Mouse (Mus musculus): ENCODE data around the gene Pnma3. TPM values are rescaled to one million over a fixed set of nuclear protein-coding genes. Genes with fewer than 3 reads are reported as not detected.
"Not testable (repeated sequence)": the region's sequence is repeated elsewhere in the genome, so short reads cannot be mapped to it uniquely, and the experiment has no call there.

Gene Pnma3
- 15.9 and 20.8 TPM in 2 replicates for polyA plus RNA-seq (2012; rRNA removed)

DNA sequence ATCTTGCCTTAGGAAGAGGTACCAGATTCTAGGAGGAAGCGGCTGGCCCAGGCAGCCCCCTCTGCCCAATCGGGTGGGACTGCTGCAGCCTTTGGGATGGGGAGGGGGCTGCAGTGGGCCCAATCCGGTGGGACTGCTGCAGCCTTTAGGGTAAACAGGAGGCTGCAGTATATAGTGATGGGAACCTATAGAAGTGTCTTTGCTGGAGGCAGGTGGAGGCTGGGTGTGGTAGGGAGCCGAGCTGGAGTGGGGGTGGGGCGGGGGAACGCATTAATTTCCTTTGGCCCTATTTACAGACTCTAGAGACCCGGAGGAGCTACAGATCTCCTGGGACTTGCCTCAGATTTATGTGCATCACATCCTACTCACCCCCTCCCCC lies at the start of gene Pnma3:
Gene Pnma3 (plus strand): TSS at position 373 of the 379 bp plus-strand sequence.
- Histone ChIP-seq H3K27ac (ENCODE audit: insufficient read depth, low read length) (peak within 1 kb of the TSS; percentile 56; the same call in 1 of the 2 replicates), H3K4me1 (ENCODE audit: control insufficient read depth, insufficient read depth, low read length) (no peaks in the 10 kb centered on the region), H3K4me3 (ENCODE audit: insufficient read depth, low read length) (peak within 1 kb of the TSS; percentile 60)
- no peak for TF ChIP-seq POLR2A (IDR thresholded peaks at IDR 0.05; ENCODE audit: extremely low read depth, insufficient read depth, low read length)
- no peak for TF ChIP-seq CTCF (IDR thresholded peaks at IDR 0.05; ENCODE audit: extremely low read depth, insufficient read depth, low read length)

DNA sequence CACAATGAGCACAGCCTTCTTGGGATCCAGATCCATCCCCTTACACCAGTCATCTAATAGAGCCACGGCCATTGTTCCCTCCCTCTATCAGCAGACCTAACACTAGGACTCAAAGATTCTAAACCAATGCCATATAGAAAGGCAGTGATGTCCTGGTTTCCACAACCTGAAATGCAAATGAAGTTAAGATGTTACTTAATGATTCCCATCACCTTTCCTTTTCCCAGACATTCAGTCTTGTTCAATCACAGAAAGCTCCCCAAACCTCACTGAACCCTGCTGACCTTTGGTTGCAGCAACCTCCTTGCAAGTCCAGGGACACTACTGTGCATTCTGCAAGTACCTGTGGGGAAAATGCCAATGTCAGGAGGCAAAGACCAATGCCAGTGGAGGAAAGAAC lies 27.6 kb upstream of the Pnma3 start, which contains the start of gene Pnma5:
Gene Pnma5 (minus strand): TSS at position 101 of the 400 bp plus-strand sequence.
- Histone ChIP-seq H3K4me3 (ENCODE audit: insufficient read depth, low read length) (no peak within 1 kb of the TSS), H3K27ac (ENCODE audit: insufficient read depth, low read length) (no peak within 1 kb of the TSS), H3K4me1 (ENCODE audit: control insufficient read depth, insufficient read depth, low read length) (no peaks in the 10 kb centered on the region)
- TF ChIP-seq CTCF (IDR thresholded peaks at IDR 0.05; ENCODE audit: extremely low read depth, insufficient read depth, low read length) (no peak), POLR2A (IDR thresholded peaks at IDR 0.05; ENCODE audit: extremely low read depth, insufficient read depth, low read length) (no peak)

DNA sequence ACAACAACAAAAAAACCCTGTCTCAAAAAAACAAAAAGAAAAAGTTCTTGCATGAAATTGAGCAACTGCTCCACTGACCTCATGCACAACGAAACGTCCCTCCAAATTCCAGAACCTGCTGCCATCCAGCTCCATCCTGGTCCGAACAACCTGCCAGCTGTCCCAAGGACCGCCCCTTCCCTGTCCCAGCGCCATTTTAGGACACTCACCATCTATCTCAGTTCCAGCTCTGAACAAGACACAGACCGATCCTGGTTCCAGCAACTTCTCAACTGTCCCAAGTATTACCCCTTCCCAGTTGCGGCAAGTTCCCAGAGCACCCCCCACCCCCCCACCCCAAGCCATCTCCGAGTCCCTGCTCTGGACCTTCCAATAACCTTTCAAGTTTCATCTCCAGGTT lies 25.8 kb upstream of the Pnma3 start:
- H3K27ac ChIP-seq (ENCODE audit: insufficient read depth, low read length) = no peak overlapping the region
- H3K4me3 ChIP-seq (ENCODE audit: insufficient read depth, low read length) = no peak overlapping the region
- no peak for TF ChIP-seq CTCF (IDR thresholded peaks at IDR 0.05; ENCODE audit: extremely low read depth, insufficient read depth, low read length)
- TF ChIP-seq POLR2A (IDR thresholded peaks at IDR 0.05; ENCODE audit: extremely low read depth, insufficient read depth, low read length) = no peak
- no peaks in the 10 kb centered on the region for H3K4me1 ChIP-seq (ENCODE audit: control insufficient read depth, insufficient read depth, low read length)

DNA sequence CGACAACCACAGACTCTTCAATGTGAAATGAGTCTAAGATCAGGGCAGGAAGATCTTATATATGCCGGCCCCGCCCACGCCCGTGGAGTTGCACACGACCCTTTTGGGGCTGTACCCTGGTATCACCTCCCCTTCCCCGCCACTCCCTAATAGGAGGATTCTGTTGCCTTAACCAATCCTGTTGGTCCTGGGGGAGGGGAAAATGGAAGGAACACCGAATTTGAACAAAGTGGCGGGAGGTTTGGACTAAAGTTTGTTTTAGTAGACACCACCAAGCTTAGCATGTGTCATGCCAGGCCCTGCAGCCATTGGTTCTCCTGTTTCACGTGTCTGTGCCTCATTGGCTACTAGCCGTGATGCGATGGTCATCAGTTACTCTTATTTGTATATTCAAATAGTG lies 24.9 kb upstream of the Pnma3 start:
- Histone ChIP-seq H3K4me1 (ENCODE audit: control insufficient read depth, insufficient read depth, low read length) (no peaks in the 10 kb centered on the region), H3K4me3 (ENCODE audit: insufficient read depth, low read length) (no peak overlapping the region), H3K27ac (ENCODE audit: insufficient read depth, low read length) (no peak overlapping the region)
- no peak for TF ChIP-seq CTCF (IDR thresholded peaks at IDR 0.05; ENCODE audit: extremely low read depth, insufficient read depth, low read length)
- TF ChIP-seq POLR2A (IDR thresholded peaks at IDR 0.05; ENCODE audit: extremely low read depth, insufficient read depth, low read length) = no peak

DNA sequence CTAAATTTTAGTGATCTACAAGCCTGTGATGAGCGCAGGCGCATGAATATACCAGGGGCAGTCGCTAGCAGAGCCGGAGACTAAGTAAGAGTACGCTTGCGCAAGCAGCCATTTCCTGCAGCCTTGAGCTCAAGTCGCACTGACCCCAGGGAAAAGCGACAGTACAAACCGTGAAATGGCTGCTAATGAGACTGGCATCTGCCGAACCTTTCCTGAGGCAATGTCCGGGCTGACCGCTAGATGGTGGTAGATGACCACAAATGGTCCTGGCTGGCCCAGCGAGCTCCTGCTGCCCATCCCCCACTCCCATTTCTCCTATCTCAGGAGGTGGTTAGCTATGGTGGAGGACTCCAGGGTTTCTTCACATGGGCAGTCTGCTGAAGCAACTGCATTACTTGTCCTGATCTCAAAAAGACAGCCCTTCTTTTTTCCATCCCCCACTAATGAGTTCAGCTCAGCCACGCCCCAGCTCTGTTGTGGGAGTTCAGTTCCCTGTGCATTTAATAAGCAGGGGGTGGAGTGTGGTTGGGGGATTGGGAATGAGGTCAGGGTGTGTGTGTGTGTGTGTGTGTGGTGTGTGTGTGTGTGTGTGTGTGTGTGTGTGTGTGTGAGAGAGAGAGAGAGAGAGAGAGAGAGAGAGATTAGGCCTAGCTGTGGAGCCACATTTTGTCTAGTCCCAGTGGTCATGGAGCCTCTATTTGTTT lies 10.6 kb upstream of the Pnma3 start:
- H3K27ac ChIP-seq (ENCODE audit: insufficient read depth, low read length) = no peak overlapping the region
- H3K4me1 ChIP-seq (ENCODE audit: control insufficient read depth, insufficient read depth, low read length) = no peaks in the 10 kb centered on the region
- TF ChIP-seq POLR2A (IDR thresholded peaks at IDR 0.05; ENCODE audit: extremely low read depth, insufficient read depth, low read length) = peak; percentile 15; the same call in 1 of the 2 replicates
- TF ChIP-seq CTCF (IDR thresholded peaks at IDR 0.05; ENCODE audit: extremely low read depth, insufficient read depth, low read length) = peak; percentile 90
- H3K4me3 ChIP-seq (ENCODE audit: insufficient read depth, low read length) = no peak overlapping the region

DNA sequence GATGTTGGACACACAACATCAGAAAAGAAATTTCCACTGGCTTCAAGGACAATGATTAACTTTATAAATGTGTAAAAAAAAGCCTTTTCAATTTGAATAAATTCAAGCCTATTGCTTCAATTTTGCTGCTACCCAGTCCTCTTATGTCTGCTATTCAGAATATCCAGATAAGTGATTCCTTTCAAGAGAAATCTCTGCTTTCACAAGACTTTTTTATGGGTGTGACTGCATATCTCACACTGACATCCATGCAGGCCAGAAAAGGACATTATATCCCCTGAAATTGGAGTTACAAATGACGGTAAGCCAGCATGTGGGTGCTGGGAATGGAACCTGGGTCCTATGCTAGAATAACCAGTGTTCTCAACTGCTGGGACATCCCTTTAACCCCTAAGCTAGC lies 3.1 kb upstream of the Pnma3 start:
- TF ChIP-seq POLR2A (IDR thresholded peaks at IDR 0.05; ENCODE audit: extremely low read depth, insufficient read depth, low read length) (no peak), CTCF (IDR thresholded peaks at IDR 0.05; ENCODE audit: extremely low read depth, insufficient read depth, low read length) (no peak)

DNA sequence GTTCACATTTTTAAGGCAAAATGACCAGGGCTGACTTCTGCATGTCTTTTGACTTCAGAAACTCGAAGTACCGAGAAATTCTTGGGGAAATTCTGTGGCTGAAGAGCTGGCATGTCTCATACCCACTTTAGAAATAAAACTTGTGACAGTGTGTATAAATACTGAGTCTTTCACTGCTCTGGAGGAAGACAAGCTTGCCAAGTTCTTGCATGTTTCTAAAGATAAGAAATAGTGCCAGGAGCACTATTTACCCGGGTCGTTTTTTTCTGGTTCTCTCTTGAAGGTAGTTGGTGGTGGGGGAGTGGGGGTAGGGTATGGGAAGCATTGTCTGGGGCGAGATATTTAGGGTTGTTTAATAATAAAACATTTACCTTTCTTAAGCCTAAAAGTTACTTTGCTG lies 2.3 kb upstream of the Pnma3 start:
- Histone ChIP-seq H3K4me3 (ENCODE audit: insufficient read depth, low read length) (no peak overlapping the region), H3K27ac (ENCODE audit: insufficient read depth, low read length) (no peak overlapping the region), H3K4me1 (ENCODE audit: control insufficient read depth, insufficient read depth, low read length) (no peaks in the 10 kb centered on the region)
- no peak for TF ChIP-seq CTCF (IDR thresholded peaks at IDR 0.05; ENCODE audit: extremely low read depth, insufficient read depth, low read length)
- no peak for TF ChIP-seq POLR2A (IDR thresholded peaks at IDR 0.05; ENCODE audit: extremely low read depth, insufficient read depth, low read length)

More for the DNA sequence above, 3.1 kb upstream of the Pnma3 start:
- Histone ChIP-seq H3K4me1 (ENCODE audit: control insufficient read depth, insufficient read depth, low read length) (no peaks in the 10 kb centered on the region), H3K4me3 (ENCODE audit: insufficient read depth, low read length) (no peak overlapping the region), H3K27ac (ENCODE audit: insufficient read depth, low read length) (no peak overlapping the region)

DNA sequence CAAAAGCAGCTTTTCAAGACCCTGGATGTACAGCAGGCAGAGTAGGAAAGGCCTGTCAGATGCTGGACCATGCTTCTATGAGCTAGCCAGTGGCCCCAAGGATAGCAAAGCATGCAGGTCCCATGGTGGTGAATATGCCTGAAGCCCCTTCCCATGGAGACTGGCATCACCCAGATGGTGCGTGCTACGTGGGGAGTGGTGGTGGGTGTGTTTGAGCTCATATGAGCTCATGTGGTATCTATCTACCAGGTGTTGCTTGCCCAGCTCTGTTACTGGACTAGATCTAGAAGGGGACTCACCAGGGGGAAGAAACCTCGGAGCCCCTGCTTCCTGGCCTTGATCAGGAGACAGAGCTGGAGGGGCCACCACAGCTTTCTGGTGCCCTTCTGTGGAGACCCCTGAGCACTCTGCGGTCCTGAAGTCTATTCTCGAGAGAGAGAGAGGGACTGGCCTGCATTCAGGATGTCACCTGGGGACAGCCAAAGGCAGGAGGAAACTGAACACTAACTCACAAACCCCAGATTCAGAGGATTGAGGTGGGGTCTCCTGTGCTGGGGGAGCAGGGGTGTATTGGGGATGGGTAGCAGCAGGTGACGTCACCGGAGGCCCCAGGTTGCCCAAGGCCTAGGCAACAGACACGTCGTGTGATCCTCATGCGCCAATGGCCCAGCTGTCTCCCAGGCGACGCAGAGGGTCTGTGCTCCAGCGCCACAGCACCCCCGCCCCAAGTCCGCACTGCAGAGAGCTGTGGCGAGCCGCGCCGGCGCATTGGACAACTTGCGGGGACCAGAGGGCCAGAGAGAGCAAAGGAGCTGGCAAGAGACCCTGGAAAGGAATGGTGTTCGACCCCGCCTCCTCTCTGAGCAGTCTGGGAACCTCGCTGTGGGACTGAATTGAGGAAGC lies 824 bp upstream of the Pnma3 start:
- no peak for TF ChIP-seq POLR2A (IDR thresholded peaks at IDR 0.05; ENCODE audit: extremely low read depth, insufficient read depth, low read length)
- no peak for TF ChIP-seq CTCF (IDR thresholded peaks at IDR 0.05; ENCODE audit: extremely low read depth, insufficient read depth, low read length)
- no peaks in the 10 kb centered on the region for H3K4me1 ChIP-seq (ENCODE audit: control insufficient read depth, insufficient read depth, low read length)
- peak overlapping the region; percentile 60 for H3K4me3 ChIP-seq (ENCODE audit: insufficient read depth, low read length)
- peak overlapping the region; percentile 56; the same call in 1 of the 2 replicates for H3K27ac ChIP-seq (ENCODE audit: insufficient read depth, low read length)

DNA sequence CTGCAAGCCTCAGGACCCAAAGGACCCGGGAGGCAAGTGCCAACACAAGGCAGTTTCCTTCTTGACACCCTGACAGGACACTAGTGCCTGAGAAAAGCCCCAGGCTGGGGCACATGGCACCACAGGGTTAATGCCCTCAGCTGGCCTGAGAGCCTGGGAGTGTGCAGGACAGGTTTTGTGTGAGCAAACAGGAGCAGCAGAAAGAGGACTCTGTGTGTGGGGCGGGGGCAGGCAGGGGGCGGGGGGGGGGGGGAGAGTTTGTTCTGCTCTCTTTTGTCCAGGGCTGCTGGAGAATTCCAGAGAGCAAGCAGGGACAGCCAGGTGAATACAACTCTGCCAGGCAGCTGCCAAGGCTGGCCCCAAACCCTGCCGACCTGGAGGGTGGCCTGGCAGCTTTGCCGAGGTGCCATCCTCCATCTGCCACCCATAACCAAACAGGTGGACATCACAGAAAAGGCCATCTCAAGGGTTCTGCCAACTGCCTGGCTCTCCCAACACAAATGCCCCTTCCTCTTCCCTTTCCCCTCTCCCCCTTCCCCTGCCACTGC lies 2.3 kb downstream of the Pnma3 start:
- H3K27ac ChIP-seq (ENCODE audit: insufficient read depth, low read length); H3K4me3 ChIP-seq (ENCODE audit: insufficient read depth, low read length); H3K4me1 ChIP-seq (ENCODE audit: control insufficient read depth, insufficient read depth, low read length): not testable (repeated sequence)

DNA sequence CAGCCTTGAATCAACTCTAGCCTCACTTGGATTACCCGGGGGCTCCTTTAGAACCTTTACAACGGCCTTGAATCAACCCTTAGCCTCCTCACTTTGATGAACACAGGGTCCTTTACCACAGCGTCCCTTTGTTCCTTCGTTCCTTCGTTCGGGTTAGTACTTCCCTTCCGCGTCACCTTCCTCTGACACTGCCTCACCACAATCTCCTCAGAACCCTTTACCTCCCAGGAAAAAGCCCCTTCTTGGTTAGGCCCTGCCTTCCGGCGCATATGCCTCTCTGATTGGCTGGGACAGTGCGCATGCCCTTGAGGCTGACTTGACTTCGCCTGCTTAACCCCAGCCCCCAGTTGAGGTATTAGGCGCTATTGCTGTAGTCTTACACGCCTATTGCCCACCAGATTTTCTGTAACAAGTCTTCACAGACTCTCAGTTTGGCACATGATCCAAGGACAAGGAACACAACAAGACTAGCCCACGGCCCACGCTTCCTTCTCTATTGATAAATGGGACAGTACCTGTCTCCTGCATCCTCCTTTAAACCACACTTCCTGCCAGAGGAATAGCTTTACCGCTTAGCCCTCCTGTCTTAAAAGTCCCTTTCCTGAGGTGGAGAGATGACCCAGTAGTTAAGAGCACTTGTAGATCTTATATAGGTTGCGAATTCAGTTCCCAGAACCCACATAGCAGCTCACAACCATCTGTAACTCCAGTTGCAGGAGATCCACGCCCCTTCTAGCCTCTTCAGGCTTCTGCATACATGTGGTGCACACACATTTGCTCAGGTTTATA lies 17.9 kb downstream of the Pnma3 start, which contains the start of gene Xlr4a:
Gene Xlr4a (minus strand): TSS at position 212 of the 789 bp plus-strand sequence.
- not testable (repeated sequence) for H3K4me1 ChIP-seq (ENCODE audit: control insufficient read depth, insufficient read depth, low read length); H3K27ac ChIP-seq (ENCODE audit: insufficient read depth, low read length); H3K4me3 ChIP-seq (ENCODE audit: insufficient read depth, low read length)

DNA sequence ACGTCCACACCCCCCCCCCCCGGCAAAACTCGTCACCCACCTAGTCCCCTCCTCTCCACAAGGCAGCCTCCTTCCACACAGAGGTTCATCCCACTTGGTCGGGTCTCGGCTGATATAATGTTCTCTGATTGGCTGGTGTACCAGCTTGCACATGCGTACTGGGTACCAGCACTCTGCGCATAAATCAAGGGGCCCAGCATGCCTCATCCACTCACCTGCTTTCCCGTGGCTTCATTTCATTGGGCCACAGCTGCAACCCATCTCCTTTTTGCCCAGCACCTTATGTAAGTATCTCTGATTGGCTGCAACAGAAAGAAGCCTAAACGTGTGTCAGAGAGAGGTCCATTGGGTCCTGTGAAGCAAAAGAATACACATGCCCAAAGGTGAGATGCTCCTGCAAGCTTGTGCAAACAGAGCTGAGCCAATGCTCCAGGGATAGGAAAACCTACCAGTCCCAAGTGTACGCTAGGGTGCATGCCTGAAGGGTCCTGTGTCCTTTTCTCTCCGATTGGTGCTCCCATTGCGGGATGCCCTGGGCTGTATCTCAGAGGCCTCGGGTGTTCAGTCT lies 32.4 kb downstream of the Pnma3 start, which contains the start of gene Xlr3a:
Gene Xlr3a (minus strand): TSS at position 155 of the 568 bp plus-strand sequence.
- not testable (repeated sequence) for H3K4me3 ChIP-seq (ENCODE audit: insufficient read depth, low read length); H3K4me1 ChIP-seq (ENCODE audit: control insufficient read depth, insufficient read depth, low read length); H3K27ac ChIP-seq (ENCODE audit: insufficient read depth, low read length)

DNA sequence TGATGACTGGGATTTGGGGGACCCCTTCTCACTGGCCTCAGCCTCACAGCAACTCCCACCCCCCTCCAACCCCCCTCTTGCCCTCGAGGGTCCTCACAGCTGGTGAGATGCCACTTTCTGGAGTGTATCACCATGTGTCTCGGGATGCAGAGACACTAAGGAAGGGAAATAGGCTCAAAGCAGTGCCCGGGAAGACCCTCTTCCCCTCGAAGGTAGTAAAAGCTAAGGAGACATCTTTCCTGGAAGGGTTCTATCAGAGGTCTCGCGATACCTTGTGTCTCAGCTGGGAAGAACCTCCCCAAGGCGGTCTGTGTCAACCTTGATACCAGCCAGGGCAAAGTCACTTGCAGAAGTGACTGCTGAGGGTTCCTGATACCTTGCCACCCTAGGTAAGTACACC lies 52.2 kb downstream of the Pnma3 start, which contains the start of gene Gm14685:
Gene Gm14685 (plus strand): TSS at position 301 of the 400 bp plus-strand sequence.
- not testable (repeated sequence) for H3K4me3 ChIP-seq (ENCODE audit: insufficient read depth, low read length); H3K27ac ChIP-seq (ENCODE audit: insufficient read depth, low read length); H3K4me1 ChIP-seq (ENCODE audit: control insufficient read depth, insufficient read depth, low read length)

Data from cortical plate, adult 2 months (tissue).